Mouse (Mus musculus): ENCODE measurements around the gene Zfp385a. TPM values are rescaled to one million over a fixed set of nuclear protein-coding genes. Genes with fewer than 3 reads are reported as not detected.

The Zfp385a gene
- polyA plus RNA-seq, 1 experiment = 28.1 TPM

DNA sequence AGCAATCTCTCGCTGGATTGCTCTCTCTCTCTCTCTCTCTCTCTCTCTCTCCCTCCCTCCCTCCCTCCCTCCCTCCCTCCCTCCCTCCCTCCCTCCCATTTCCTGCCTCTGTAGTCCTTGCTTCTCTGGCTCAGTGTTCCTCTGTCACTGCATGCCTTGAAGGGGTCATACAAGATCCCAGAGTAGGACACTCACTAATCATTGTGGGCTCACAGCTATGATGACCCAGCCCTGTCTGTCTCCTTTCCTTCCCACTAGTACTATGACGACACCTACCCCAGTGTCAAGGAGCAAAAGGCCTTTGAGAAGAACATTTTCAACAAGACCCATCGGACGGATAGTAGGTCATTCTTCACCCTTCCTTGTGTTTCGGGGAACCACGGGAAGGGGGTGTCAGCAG lies 49.5 kb downstream of the Zfp385a start:
- Histone ChIP-seq H3K36me3 (ENCODE audit: control insufficient read depth, insufficient read depth, low read length) (peaks cover 26% of the 10 kb centered on the region), H3K4me3 (ENCODE audit: extremely low read depth, insufficient read depth, insufficient read length) (no peak overlapping the region), H3K27ac (ENCODE audit: insufficient read depth, low read length) (no peak overlapping the region), H3K4me1 (ENCODE audit: control insufficient read depth, insufficient read depth, insufficient read length) (no peaks in the 10 kb centered on the region; the same call in 1 of the 2 replicates), H3K27me3 (ENCODE audit: control insufficient read depth, insufficient read depth, low read length) (no peaks in the 10 kb centered on the region)
- WGBS = 87% methylated on average over 6 of the region's 6 CpGs
- no peak for TF ChIP-seq CTCF (IDR thresholded peaks at IDR 0.05; ENCODE audit: extremely low read depth, insufficient read depth, insufficient read length, insufficient replicate concordance)
- no peak for TF ChIP-seq POLR2A (IDR thresholded peaks at IDR 0.05; ENCODE audit: low read depth, low read length)
- DNase-seq (ENCODE audit: low read depth in 1 of 2, low spot score in 2 of 2) = no peak

DNA sequence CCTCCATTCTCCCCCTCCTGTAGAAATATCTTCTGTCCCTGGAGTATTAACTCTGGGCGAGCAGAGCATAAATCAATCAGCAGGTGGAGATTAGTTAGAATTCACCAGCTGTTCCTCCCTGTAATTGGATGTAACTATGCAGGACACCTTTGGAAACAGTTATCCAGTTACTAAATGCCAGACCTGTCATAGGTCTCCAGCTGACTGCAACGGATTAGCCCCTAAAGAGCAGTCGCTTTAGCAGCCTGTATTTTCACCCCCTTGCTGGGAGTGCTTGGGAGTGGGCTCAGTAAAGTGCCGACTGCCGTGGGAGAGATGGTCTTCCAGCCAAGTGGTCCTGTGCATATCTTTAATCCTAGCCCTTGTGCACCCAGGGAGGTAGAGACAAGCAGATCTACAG lies 50.3 kb downstream of the Zfp385a start:
- no peaks in the 10 kb centered on the region for H3K27me3 ChIP-seq (ENCODE audit: control insufficient read depth, insufficient read depth, low read length)
- no peaks in the 10 kb centered on the region; the same call in 1 of the 2 replicates for H3K4me1 ChIP-seq (ENCODE audit: control insufficient read depth, insufficient read depth, insufficient read length)
- WGBS = 94% methylated on average over 5 of the region's 5 CpGs
- no peak overlapping the region for H3K27ac ChIP-seq (ENCODE audit: insufficient read depth, low read length)
- H3K4me3 ChIP-seq (ENCODE audit: extremely low read depth, insufficient read depth, insufficient read length) = no peak overlapping the region
- TF ChIP-seq CTCF (IDR thresholded peaks at IDR 0.05; ENCODE audit: extremely low read depth, insufficient read depth, insufficient read length, insufficient replicate concordance) (no peak), POLR2A (IDR thresholded peaks at IDR 0.05; ENCODE audit: low read depth, low read length) (no peak)
- no peak for DNase-seq (ENCODE audit: low read depth in 1 of 2, low spot score in 2 of 2)
- peaks cover 22% of the 10 kb centered on the region for H3K36me3 ChIP-seq (ENCODE audit: control insufficient read depth, insufficient read depth, low read length)

DNA sequence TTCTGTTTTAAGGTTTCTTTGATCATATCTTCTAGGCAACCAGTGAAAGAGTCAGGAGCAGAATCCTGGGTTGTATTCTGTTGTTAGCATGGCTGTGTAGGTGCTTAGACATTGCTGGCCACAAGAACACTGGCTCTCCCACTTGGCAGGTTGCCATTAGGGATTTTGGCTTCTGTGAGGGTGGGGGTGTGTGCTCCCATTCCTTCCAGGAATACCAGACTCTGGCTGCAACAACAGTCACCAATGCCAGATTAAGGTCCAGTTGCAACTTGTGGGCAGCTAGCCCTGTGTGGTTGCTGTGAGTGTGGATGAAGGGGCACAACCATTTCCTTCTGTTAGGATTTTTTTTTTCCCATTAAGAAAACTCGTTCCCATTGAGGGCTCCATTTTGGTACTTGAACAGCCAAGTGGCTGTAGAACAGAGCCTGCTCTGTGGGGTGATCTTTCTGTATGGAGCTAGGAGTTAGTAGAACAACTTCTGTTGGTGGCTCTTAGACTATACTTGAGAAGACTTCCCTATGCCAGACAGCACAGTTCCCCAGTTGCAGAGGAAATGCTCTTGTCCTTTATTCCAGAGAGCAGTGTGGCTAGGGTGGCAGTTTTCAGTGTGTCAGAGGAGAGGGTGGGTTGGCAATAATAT lies 54.0 kb downstream of the Zfp385a start:
- 21% methylated on average over 1 of the region's 1 CpGs for WGBS
- Histone ChIP-seq H3K4me3 (ENCODE audit: extremely low read depth, insufficient read depth, insufficient read length) (no peak overlapping the region), H3K4me1 (ENCODE audit: control insufficient read depth, insufficient read depth, insufficient read length) (no peaks in the 10 kb centered on the region; the same call in 1 of the 2 replicates), H3K27ac (ENCODE audit: insufficient read depth, low read length) (no peak overlapping the region), H3K36me3 (ENCODE audit: control insufficient read depth, insufficient read depth, low read length) (peaks cover 7% of the 10 kb centered on the region), H3K27me3 (ENCODE audit: control insufficient read depth, insufficient read depth, low read length) (no peaks in the 10 kb centered on the region)
- TF ChIP-seq CTCF (IDR thresholded peaks at IDR 0.05; ENCODE audit: extremely low read depth, insufficient read depth, insufficient read length, insufficient replicate concordance) (no peak), POLR2A (IDR thresholded peaks at IDR 0.05; ENCODE audit: low read depth, low read length) (no peak)
- no peak for DNase-seq (ENCODE audit: low read depth in 1 of 2, low spot score in 2 of 2)

DNA sequence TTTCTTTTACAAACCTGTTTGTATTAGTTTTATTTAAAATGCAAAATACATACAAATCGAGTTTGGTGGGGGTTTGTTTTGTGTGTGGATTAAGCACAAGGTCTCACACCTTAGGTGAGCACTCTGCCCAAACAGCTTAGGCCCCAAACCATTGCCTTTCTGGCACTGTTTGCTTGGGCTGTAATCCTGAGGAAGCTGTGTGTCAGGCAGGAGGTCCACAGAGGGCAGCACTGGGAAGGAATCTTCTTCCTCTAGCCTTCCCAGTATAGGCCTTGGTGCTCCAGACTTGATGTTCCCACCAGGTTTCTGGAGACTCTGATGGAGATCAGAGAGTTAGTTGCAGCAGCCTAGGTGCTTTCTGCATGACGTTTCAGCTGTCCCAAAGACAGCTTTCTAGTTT lies 55.2 kb downstream of the Zfp385a start:
- TF ChIP-seq CTCF (IDR thresholded peaks at IDR 0.05; ENCODE audit: extremely low read depth, insufficient read depth, insufficient read length, insufficient replicate concordance) (no peak), POLR2A (IDR thresholded peaks at IDR 0.05; ENCODE audit: low read depth, low read length) (no peak)
- Histone ChIP-seq H3K27me3 (ENCODE audit: control insufficient read depth, insufficient read depth, low read length) (no peaks in the 10 kb centered on the region), H3K27ac (ENCODE audit: insufficient read depth, low read length) (no peak overlapping the region), H3K4me3 (ENCODE audit: extremely low read depth, insufficient read depth, insufficient read length) (no peak overlapping the region), H3K4me1 (ENCODE audit: control insufficient read depth, insufficient read depth, insufficient read length) (no peaks in the 10 kb centered on the region; the same call in 1 of the 2 replicates), H3K36me3 (ENCODE audit: control insufficient read depth, insufficient read depth, low read length) (peaks cover 3% of the 10 kb centered on the region)
- DNase-seq (ENCODE audit: low read depth in 1 of 2, low spot score in 2 of 2) = no peak
- WGBS = 52% methylated on average over 2 of the region's 2 CpGs

DNA sequence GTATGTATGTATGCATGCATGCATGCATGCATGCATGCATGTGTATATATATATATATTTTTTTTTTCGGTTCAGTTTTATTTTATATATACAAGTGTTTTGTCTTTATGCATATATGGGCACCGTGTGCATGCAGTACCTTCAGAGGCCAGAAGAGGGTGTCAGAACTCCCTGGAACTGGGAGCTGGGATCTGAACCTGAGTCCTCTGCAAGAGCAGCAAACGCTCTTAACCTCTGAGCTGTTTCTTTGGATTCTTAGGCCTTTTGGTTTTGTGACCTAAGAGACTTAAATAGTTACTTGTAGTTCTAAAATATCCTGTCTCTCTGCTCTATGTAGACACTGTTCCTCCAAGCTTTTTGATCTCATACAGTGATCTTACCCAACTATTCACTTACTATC lies 55.8 kb downstream of the Zfp385a start:
- 72% methylated on average over 3 of the region's 3 CpGs for WGBS
- H3K27me3 ChIP-seq (ENCODE audit: control insufficient read depth, insufficient read depth, low read length) = no peaks in the 10 kb centered on the region
- no peaks in the 10 kb centered on the region for H3K36me3 ChIP-seq (ENCODE audit: control insufficient read depth, insufficient read depth, low read length)
- peak in 1 of 2 experiments; percentile 29 for DNase-seq (ENCODE audit: low read depth in 1 of 2, low spot score in 2 of 2)
- no peak overlapping the region for H3K4me3 ChIP-seq (ENCODE audit: extremely low read depth, insufficient read depth, insufficient read length)
- no peak overlapping the region for H3K27ac ChIP-seq (ENCODE audit: insufficient read depth, low read length)
- peak; percentile 37; the same call in 1 of the 2 replicates for TF ChIP-seq CTCF (IDR thresholded peaks at IDR 0.05; ENCODE audit: extremely low read depth, insufficient read depth, insufficient read length, insufficient replicate concordance)
- TF ChIP-seq POLR2A (IDR thresholded peaks at IDR 0.05; ENCODE audit: low read depth, low read length) = no peak
- H3K4me1 ChIP-seq (ENCODE audit: control insufficient read depth, insufficient read depth, insufficient read length) = no peaks in the 10 kb centered on the region; the same call in 1 of the 2 replicates

DNA sequence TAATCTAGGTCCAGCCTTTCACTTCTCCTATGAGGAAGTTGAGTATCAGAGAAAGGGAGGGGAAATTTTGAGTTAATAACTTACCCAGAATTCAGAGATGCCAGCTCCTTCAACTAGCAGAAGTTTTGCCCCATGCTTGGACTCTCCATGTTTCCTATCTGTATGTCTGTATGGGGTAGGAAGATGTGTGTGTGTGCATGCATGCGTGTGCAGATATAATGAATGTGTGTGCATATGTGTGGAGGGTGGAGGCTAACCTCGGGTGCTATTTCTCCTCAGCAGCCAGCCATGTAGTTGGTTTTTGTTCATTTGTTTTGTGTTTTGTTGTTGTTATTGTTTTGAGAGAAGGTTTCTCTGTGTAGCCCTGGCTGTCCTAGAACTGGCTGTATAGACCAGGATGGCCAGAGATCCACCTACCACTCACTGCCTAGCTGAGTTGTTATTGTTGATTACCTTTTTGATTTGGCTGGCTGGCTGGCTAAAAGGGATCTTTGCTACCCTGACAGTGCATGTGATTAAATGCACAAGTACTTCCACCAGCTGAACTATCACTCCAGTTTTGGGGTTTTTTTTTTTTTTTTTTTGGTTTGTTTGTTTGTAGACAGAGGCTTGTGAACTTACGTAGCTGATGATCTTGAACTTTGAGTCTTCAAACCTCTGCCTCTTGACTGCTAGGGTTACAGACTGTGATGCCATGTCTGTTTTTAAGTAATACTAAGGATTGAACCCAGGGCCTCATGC lies 58.3 kb downstream of the Zfp385a start:
- no peak for TF ChIP-seq POLR2A (IDR thresholded peaks at IDR 0.05; ENCODE audit: low read depth, low read length)
- TF ChIP-seq CTCF (IDR thresholded peaks at IDR 0.05; ENCODE audit: extremely low read depth, insufficient read depth, insufficient read length, insufficient replicate concordance) = no peak
- WGBS = 80% methylated on average over 3 of the region's 3 CpGs
- H3K4me3 ChIP-seq (ENCODE audit: extremely low read depth, insufficient read depth, insufficient read length) = no peak overlapping the region
- H3K36me3 ChIP-seq (ENCODE audit: control insufficient read depth, insufficient read depth, low read length) = no peaks in the 10 kb centered on the region
- no peaks in the 10 kb centered on the region for H3K27me3 ChIP-seq (ENCODE audit: control insufficient read depth, insufficient read depth, low read length)
- H3K4me1 ChIP-seq (ENCODE audit: control insufficient read depth, insufficient read depth, insufficient read length) = no peaks in the 10 kb centered on the region; the same call in 1 of the 2 replicates
- H3K27ac ChIP-seq (ENCODE audit: insufficient read depth, low read length) = no peak overlapping the region
- DNase-seq (ENCODE audit: low read depth in 1 of 2, low spot score in 2 of 2) = no peak
